Mouse (Mus musculus) embryonic fibroblast, embryonic 13.5 days (primary cell): Measurements from ENCODE around the gene Tspyl3. TPM values are rescaled to one million over a fixed set of nuclear protein-coding genes. Genes with fewer than 3 reads are reported as not detected.

Source experiments
- H3K27ac ChIP-seq: 2 replicates; pipeline ENCODE4 v1.5.1; 2012; ENCODE audit warnings: low read length, control low read depth, inconsistent platforms; ENCODE audit not compliant: insufficient read depth
- H3K4me1 ChIP-seq: 2 replicates; pipeline ENCODE4 v1.6.1; 2011; ENCODE audit warnings: low read length; ENCODE audit not compliant: control insufficient read depth, insufficient read depth
- H3K4me3 ChIP-seq: 2 replicates; pipeline ENCODE4 v1.5.1; 2011; ENCODE audit warnings: mild to moderate bottlenecking, control low read depth, low read length; ENCODE audit not compliant: insufficient read depth
- CTCF ChIP-seq: IDR thresholded peaks from 2 replicates; pipeline ENCODE4 v1.5.1; 2011; ENCODE audit warnings: mild to moderate bottlenecking, control low read depth, low read length, moderate library complexity, borderline replicate concordance; ENCODE audit not compliant: insufficient read depth
- POLR2A ChIP-seq: IDR thresholded peaks from 2 replicates; pipeline ENCODE4 v1.6.1; 2011; ENCODE audit warnings: low read depth, mild to moderate bottlenecking, control low read depth, low read length, moderate library complexity
- polyA plus RNA-seq: library from polyadenylated mRNA; stranded (reverse); fragments of >200 nt; gene quantifications from 2 replicates; pipeline ENCODE4 v1.2.4, GENCODE M21; 2011; ENCODE audit warnings: low read depth; ENCODE audit not compliant: missing spikeins, insufficient read length

Tspyl3 gene
- polyA plus RNA-seq, 1 experiment = 5.3 TPM

DNA sequence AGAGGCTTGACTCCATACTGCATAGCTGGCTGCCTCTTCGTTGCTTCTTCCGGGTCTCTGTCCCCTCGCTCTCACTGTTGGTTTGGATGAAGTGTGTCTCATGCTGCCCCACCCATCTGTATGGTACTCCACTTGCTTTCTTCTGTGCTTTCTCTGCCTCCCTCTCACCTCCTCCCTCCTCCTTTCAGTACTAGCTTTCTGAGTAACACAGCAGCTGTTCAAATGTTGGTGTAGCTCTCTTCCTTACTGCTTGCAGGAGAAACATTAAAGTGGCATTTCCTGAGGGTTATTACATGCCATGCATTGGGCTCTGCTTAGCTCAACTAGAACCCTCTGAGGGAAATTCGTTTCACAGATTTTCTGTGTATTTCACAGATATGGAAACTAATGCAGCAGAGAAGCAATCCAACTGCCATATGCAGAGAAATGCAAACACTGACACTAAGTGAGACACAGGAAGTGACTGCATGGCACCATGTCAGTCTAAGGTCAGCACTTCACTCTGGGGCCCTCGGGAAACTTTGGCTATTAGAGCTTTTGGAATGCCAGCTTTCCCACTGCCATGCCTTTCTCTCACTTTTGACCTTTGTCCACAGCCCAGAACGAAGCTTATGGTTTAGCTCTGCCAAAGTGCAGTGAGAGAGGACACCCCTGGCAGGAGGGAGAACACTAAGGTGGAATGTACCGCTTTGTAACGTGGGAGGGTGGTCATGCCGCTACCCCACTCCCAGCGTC is 45.9 kb downstream of the Tspyl3 start:
- Histone ChIP-seq H3K27ac (peak overlapping the region; percentile 6; the same call in 1 of the 2 replicates), H3K4me1 (peaks cover 14% of the 10 kb centered on the region; the same call in 1 of the 2 replicates), H3K4me3 (no peak overlapping the region)
- TF ChIP-seq POLR2A = no peak
- TF ChIP-seq CTCF = no peak

DNA sequence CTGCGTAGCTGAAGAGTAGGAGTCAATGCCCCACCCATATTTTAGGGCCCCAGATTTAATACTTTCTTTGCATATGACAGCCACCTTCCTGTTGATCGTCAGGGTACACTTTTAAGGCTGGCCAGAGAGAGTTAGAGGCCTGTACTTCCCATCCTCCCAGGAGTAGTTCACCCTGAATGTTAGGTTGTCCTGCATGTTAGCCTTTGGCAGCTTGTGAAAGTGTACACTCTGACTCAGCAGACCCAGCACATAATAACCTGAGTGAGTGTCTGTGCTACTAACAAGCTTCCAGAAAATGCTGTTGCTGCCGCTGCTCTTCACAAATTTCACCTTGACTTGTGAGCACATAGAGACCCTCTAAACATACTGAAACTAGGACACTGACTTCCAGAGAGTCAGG is 48.1 kb downstream of the Tspyl3 start:
- Histone ChIP-seq H3K4me3 (no peak overlapping the region), H3K27ac (no peak overlapping the region), H3K4me1 (peaks cover 14% of the 10 kb centered on the region; the same call in 1 of the 2 replicates)
- no peak for TF ChIP-seq POLR2A
- TF ChIP-seq CTCF = no peak

DNA sequence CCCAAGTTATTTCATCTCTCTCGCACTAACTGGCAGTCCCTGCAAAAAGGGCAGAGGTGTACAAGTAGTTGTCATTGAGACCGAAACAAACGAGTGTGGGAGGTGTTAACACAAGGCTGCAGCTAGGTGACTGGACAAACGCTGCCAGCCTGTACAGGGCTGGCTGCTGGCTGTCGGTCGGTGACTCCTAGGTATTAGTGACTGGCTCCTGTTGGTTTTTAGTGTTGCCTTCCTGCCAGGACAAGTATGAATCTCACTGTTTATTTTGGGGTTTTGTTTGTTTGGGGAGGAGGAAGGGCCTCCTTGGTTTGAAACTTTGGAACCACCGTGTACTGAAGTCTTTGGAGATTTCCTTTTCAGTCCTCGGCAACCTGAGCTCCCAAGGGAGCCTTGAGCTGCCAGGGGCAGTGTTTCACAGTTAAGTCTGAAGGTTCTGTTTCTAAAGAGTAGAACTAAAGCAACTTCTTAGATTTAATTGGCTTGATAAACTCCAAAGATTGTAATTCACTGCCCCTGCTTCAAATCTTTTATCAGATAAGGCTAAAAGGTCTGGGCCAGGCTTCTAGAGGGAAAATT is 49.2 kb downstream of the Tspyl3 start:
- Histone ChIP-seq H3K4me3 (no peak overlapping the region), H3K4me1 (peaks cover 14% of the 10 kb centered on the region; the same call in 1 of the 2 replicates), H3K27ac (no peak overlapping the region)
- no peak for TF ChIP-seq POLR2A
- no peak for TF ChIP-seq CTCF

Other genes starting within 250 kb of the Tspyl3 start
- 137 and 174 TPM in 2 replicates for gene Pdrg1, start 210.0 kb downstream of the Tspyl3 start, polyA plus RNA-seq
- gene Xkr7, start 193.6 kb downstream of the Tspyl3 start, polyA plus RNA-seq = not detected in 2 replicates
- not detected in 2 replicates for gene Ccm2l, start 159.5 kb downstream of the Tspyl3 start, polyA plus RNA-seq
- gene Hck, start 117.0 kb downstream of the Tspyl3 start, polyA plus RNA-seq = 0.90 and 4.2 TPM in 2 replicates
- 114 and 120 TPM in 2 replicates for gene Tm9sf4, start 64.1 kb downstream of the Tspyl3 start, polyA plus RNA-seq
- gene Plagl2, start 16.0 kb upstream of the Tspyl3 start, polyA plus RNA-seq = 14.0 and 15.3 TPM in 2 replicates
- gene Pofut1, start 16.1 kb upstream of the Tspyl3 start, polyA plus RNA-seq = 45.7 and 49.7 TPM in 2 replicates
- gene Kif3b, start 66.0 kb upstream of the Tspyl3 start, polyA plus RNA-seq = 20.3 and 21.9 TPM in 2 replicates
- 32.0 and 33.9 TPM in 2 replicates for gene Asxl1, start 120.4 kb upstream of the Tspyl3 start, polyA plus RNA-seq